Mouse (Mus musculus) liver, embryonic 12.5 days (tissue): Measurements from ENCODE around the gene Olfr571. TPM values are rescaled to one million over a fixed set of nuclear protein-coding genes. Genes with fewer than 3 reads are reported as not detected.
A peak's percentile ranks its signal among the peaks of the same experiment; 100 is the strongest.

Source experiments
- ATAC-seq: fragments of 200-750 bp; cut with Nextera tagmentation; 2 replicates; pipeline ENCODE4 v1.8.0; 2017; ENCODE audit warnings: moderate number of reproducible peaks, mild to moderate bottlenecking, moderate library complexity
- H3K27ac ChIP-seq: fragments of 300-500 bp; sonication (generic); 2 replicates; pipeline ENCODE4 v1.5.1; 2016; ENCODE audit warnings: mild to moderate bottlenecking
- H3K27me3 ChIP-seq: fragments of 300-500 bp; sonication (generic); replicated peaks from 2 replicates; pipeline ENCODE4 v1.6.1; 2016; ENCODE audit warnings: mild to moderate bottlenecking, moderate library complexity
- H3K36me3 ChIP-seq: fragments of 300-500 bp; sonication (generic); 2 replicates; pipeline ENCODE4 v1.6.1; 2016; ENCODE audit warnings: mild to moderate bottlenecking, moderate library complexity
- H3K4me1 ChIP-seq: fragments of 300-500 bp; sonication (generic); 2 replicates; pipeline ENCODE4 v1.6.1; 2016
- H3K4me2 ChIP-seq: fragments of 300-500 bp; sonication (generic); 2 replicates; pipeline ENCODE4 v1.6.1; 2016; ENCODE audit warnings: mild to moderate bottlenecking, moderate library complexity
- H3K4me3 ChIP-seq: fragments of 300-500 bp; sonication (generic); 2 replicates; pipeline ENCODE4 v1.5.1; 2016; ENCODE audit warnings: mild to moderate bottlenecking, moderate library complexity
- H3K9ac ChIP-seq: fragments of 300-500 bp; sonication (generic); 2 replicates; pipeline ENCODE4 v1.6.1; 2016; ENCODE audit warnings: mild to moderate bottlenecking, moderate library complexity
- H3K9me3 ChIP-seq: fragments of 300-500 bp; sonication (generic); replicated peaks from 2 replicates; pipeline ENCODE4 v1.6.1; 2016; ENCODE audit warnings: mild to moderate bottlenecking, moderate library complexity
- WGBS: fragments of 180-500 bp; shearing (Covaris S2); methylation state at CpG from one replicate; pipeline ENCODE4 v1.1.7; 2016; ENCODE audit not compliant: insufficient replicate concordance; 5-methylcytosine and 5-hydroxymethylcytosine counted together
- polyA plus RNA-seq: library from polyadenylated mRNA; unstranded; fragments of >200 nt; fragmentation: Nextera tagmentation; extraction: Ambion mirVana; gene quantifications from 2 replicates; pipeline ENCODE4 v1.2.1, GENCODE M21; 2016

Olfr571 gene
- polyA plus RNA-seq: not detected in 2 replicates

GRCm38 (mm10) chr7:102917032-102917875 is at the start of gene Olfr571:
TSS of gene Olfr571 (minus strand) at chr7:102917536.
- Histone ChIP-seq H3K4me3 (no peak within 1 kb of the TSS), H3K36me3 (no peaks in the 10 kb centered on the region), H3K4me2 (no peak within 1 kb of the TSS), H3K4me1 (no peaks in the 10 kb centered on the region), H3K27ac (no peak within 1 kb of the TSS), H3K27me3 (no peaks in the 10 kb centered on the region), H3K9ac (no peak within 1 kb of the TSS), H3K9me3 (no peaks in the 10 kb centered on the region)
- ATAC-seq: no peak
- 43% methylated on average over 4 of the region's 4 CpGs for WGBS

GRCm38 (mm10) chr7:102962360-102962759 is 45.0 kb upstream of the Olfr571 start, which contains the start of gene Olfr576:
TSS of gene Olfr576 (plus strand) at chr7:102962660.
- Histone ChIP-seq H3K4me2 (no peak within 1 kb of the TSS), H3K4me3 (no peak within 1 kb of the TSS), H3K27me3 (no peaks in the 10 kb centered on the region), H3K4me1 (peaks cover 14% of the 10 kb centered on the region; the same call in 1 of the 2 replicates), H3K9me3 (no peaks in the 10 kb centered on the region), H3K9ac (no peak within 1 kb of the TSS), H3K36me3 (no peaks in the 10 kb centered on the region), H3K27ac (no peak within 1 kb of the TSS)
- 29% methylated on average over 2 of the region's 2 CpGs for WGBS
- no peak for ATAC-seq

GRCm38 (mm10) chr7:102958593-102958992 is 41.3 kb upstream of the Olfr571 start, which contains the start of gene Olfr575:
TSS of gene Olfr575 (minus strand) at chr7:102958775.
- peaks cover 16% of the 10 kb centered on the region; the same call in 1 of the 2 replicates for H3K4me1 ChIP-seq
- peak within 1 kb of the TSS; percentile 29 for H3K4me2 ChIP-seq
- no peaks in the 10 kb centered on the region for H3K36me3 ChIP-seq
- H3K9me3 ChIP-seq: no peaks in the 10 kb centered on the region
- peak; percentile 95 for ATAC-seq
- 0 out of 2 replicates have a peak within 1 kb of the TSS, but pooled peaks have one; percentile 12 for H3K9ac ChIP-seq
- H3K27ac ChIP-seq: peak within 1 kb of the TSS; percentile 81
- no peak within 1 kb of the TSS for H3K4me3 ChIP-seq
- WGBS: 6% methylated on average over 1 of the region's 1 CpGs
- H3K27me3 ChIP-seq: no peaks in the 10 kb centered on the region

GRCm38 (mm10) chr7:102958137-102958536 is 40.8 kb upstream of the Olfr571 start:
- ATAC-seq: peak; percentile 59
- 48% methylated on average over 3 of the region's 3 CpGs for WGBS
- no peak overlapping the region for H3K4me3 ChIP-seq
- H3K9me3 ChIP-seq: no peaks in the 10 kb centered on the region
- H3K4me1 ChIP-seq: peaks cover 16% of the 10 kb centered on the region; the same call in 1 of the 2 replicates
- 0 out of 2 replicates have a peak overlapping the region, but pooled peaks have one; percentile 12 for H3K9ac ChIP-seq
- peak overlapping the region; percentile 81 for H3K27ac ChIP-seq
- H3K36me3 ChIP-seq: no peaks in the 10 kb centered on the region
- no peaks in the 10 kb centered on the region for H3K27me3 ChIP-seq
- H3K4me2 ChIP-seq: peak overlapping the region; percentile 29

GRCm38 (mm10) chr7:102950732-102951131 is 33.4 kb upstream of the Olfr571 start:
- 43% methylated on average over 1 of the region's 1 CpGs for WGBS
- Histone ChIP-seq H3K27ac (no peak overlapping the region), H3K4me3 (no peak overlapping the region), H3K4me1 (no peaks in the 10 kb centered on the region), H3K9me3 (no peaks in the 10 kb centered on the region), H3K9ac (no peak overlapping the region), H3K36me3 (no peaks in the 10 kb centered on the region), H3K4me2 (no peak overlapping the region), H3K27me3 (no peaks in the 10 kb centered on the region)
- no peak for ATAC-seq

- WGBS: 72% methylated on average over 1 of the region's 1 CpGs
- ATAC-seq: no peak
Observed at GRCm38 (mm10) chr7:102948167-102948566, 30.8 kb upstream of the Olfr571 start, which contains the start of gene Olfr574. TSS of gene Olfr574 (plus strand) at chr7:102948467.

GRCm38 (mm10) chr7:102943417-102943816 is 26.1 kb upstream of the Olfr571 start:
- WGBS: 51% methylated on average over 1 of the region's 1 CpGs
- Histone ChIP-seq H3K4me1 (peaks cover 2% of the 10 kb centered on the region; the same call in 1 of the 2 replicates), H3K4me2 (no peak overlapping the region), H3K27ac (no peak overlapping the region), H3K36me3 (no peaks in the 10 kb centered on the region), H3K4me3 (no peak overlapping the region), H3K9me3 (no peaks in the 10 kb centered on the region), H3K9ac (no peak overlapping the region), H3K27me3 (no peaks in the 10 kb centered on the region)
- ATAC-seq: peak; percentile 93

More at GRCm38 (mm10) chr7:102948167-102948566, 30.8 kb upstream of the Olfr571 start, which contains the start of gene Olfr574:
- Histone ChIP-seq H3K4me3 (no peak within 1 kb of the TSS), H3K27ac (no peak within 1 kb of the TSS), H3K4me2 (no peak within 1 kb of the TSS), H3K9me3 (no peaks in the 10 kb centered on the region), H3K27me3 (no peaks in the 10 kb centered on the region), H3K4me1 (peaks cover 2% of the 10 kb centered on the region; the same call in 1 of the 2 replicates), H3K9ac (no peak within 1 kb of the TSS), H3K36me3 (no peaks in the 10 kb centered on the region)

- no peak within 1 kb of the TSS for H3K4me3 ChIP-seq
- WGBS: 73% methylated on average over 2 of the region's 2 CpGs
- no peak within 1 kb of the TSS for H3K4me2 ChIP-seq
- no peaks in the 10 kb centered on the region for H3K27me3 ChIP-seq
- peaks cover 2% of the 10 kb centered on the region; the same call in 1 of the 2 replicates for H3K4me1 ChIP-seq
- no peak within 1 kb of the TSS for H3K27ac ChIP-seq
- ATAC-seq: no peak
- no peaks in the 10 kb centered on the region for H3K36me3 ChIP-seq
- no peaks in the 10 kb centered on the region for H3K9me3 ChIP-seq
- no peak within 1 kb of the TSS for H3K9ac ChIP-seq
Observed at GRCm38 (mm10) chr7:102942475-102942874, 25.1 kb upstream of the Olfr571 start, which contains the start of gene Olfr573-ps1. TSS of gene Olfr573-ps1 (minus strand) at chr7:102942575.

- no peak overlapping the region for H3K27ac ChIP-seq
- no peak overlapping the region for H3K4me2 ChIP-seq
- no peaks in the 10 kb centered on the region for H3K27me3 ChIP-seq
- no peaks in the 10 kb centered on the region for H3K4me1 ChIP-seq
- no peak overlapping the region for H3K9ac ChIP-seq
- H3K4me3 ChIP-seq: no peak overlapping the region
- H3K9me3 ChIP-seq: no peaks in the 10 kb centered on the region
- WGBS: 43% methylated on average over 3 of the region's 3 CpGs
- no peaks in the 10 kb centered on the region for H3K36me3 ChIP-seq
- ATAC-seq: no peak
Observed at GRCm38 (mm10) chr7:102927105-102927504, 9.8 kb upstream of the Olfr571 start.

- 33% methylated on average over 1 of the region's 1 CpGs for WGBS
Observed at GRCm38 (mm10) chr7:102924109-102924508, 6.8 kb upstream of the Olfr571 start, which contains the start of gene Olfr572. TSS of gene Olfr572 (plus strand) at chr7:102924409.

GRCm38 (mm10) chr7:102919632-102920031 is 2.3 kb upstream of the Olfr571 start:
- Histone ChIP-seq H3K4me2 (no peak overlapping the region), H3K4me1 (no peaks in the 10 kb centered on the region), H3K27ac (no peak overlapping the region), H3K9ac (no peak overlapping the region), H3K4me3 (no peak overlapping the region), H3K27me3 (no peaks in the 10 kb centered on the region), H3K9me3 (no peaks in the 10 kb centered on the region), H3K36me3 (no peaks in the 10 kb centered on the region)
- ATAC-seq: peak; percentile 60
- WGBS: 3% methylated on average over 1 of the region's 1 CpGs

More at GRCm38 (mm10) chr7:102924109-102924508, 6.8 kb upstream of the Olfr571 start, which contains the start of gene Olfr572:
- Histone ChIP-seq H3K9ac (no peak within 1 kb of the TSS), H3K9me3 (no peaks in the 10 kb centered on the region), H3K27me3 (no peaks in the 10 kb centered on the region), H3K36me3 (no peaks in the 10 kb centered on the region), H3K27ac (no peak within 1 kb of the TSS), H3K4me1 (no peaks in the 10 kb centered on the region), H3K4me2 (no peak within 1 kb of the TSS), H3K4me3 (no peak within 1 kb of the TSS)
- ATAC-seq: no peak

GRCm38 (mm10) chr7:102916405-102916804 is 931 bp downstream of the Olfr571 start:
- H3K27me3 ChIP-seq: no peaks in the 10 kb centered on the region
- no peaks in the 10 kb centered on the region for H3K9me3 ChIP-seq
- H3K36me3 ChIP-seq: no peaks in the 10 kb centered on the region
- no peak for ATAC-seq
- no peak overlapping the region for H3K4me2 ChIP-seq
- H3K9ac ChIP-seq: no peak overlapping the region
- no peak overlapping the region for H3K27ac ChIP-seq
- H3K4me3 ChIP-seq: no peak overlapping the region
- 46% methylated on average over 5 of the region's 5 CpGs for WGBS
- no peaks in the 10 kb centered on the region for H3K4me1 ChIP-seq
